ENCODE assay signal across 21 mouse cellular contexts in the genomic region with DNA sequence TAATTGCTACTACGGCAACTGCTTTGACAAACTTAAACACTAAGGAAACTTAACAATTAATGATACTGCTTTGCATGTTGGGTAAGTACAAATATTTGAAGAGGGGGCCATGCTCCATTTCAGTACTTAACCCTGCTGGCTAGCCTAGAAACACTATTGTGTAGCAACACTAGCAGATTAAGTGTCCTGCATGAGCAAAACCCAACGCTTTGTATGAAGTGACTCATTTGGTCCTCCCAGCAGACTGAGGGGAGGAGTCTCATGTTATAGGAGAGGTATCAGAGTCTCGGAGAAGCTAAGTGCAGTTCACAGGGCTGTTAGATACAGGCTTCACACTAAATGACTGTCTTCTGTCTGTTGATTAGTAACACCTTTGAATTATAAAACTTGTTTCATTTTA. TPM values are rescaled to one million over a fixed set of nuclear protein-coding genes. Genes with fewer than 3 reads are reported as not detected.
DNase-seq lines count a peak whose midpoint lies in the region; ATAC-seq and TF ChIP-seq lines count a peak whose summit lies in the region.
"Had no signal": no experiment of that assay in that cellular context is flagged by ENCODE, and none has a peak within 500 bp of the region (broad histone marks: within the 10 kb centered on the region; RNA-seq: fewer than 3 reads in every experiment).

No protein-coding gene starts in this region.

- peak; percentile 56; the same call in 1 of the 2 replicates for ATAC-seq in lung, embryonic 16.5 days (ENCODE audit: low read depth)
- peak; percentile 83 for ATAC-seq in stomach, embryonic 15.5 days (ENCODE audit: insufficient read depth, low FRiP score, low read depth)
- no peak for ATAC-seq in hindbrain, embryonic 13.5 days (ENCODE audit: low FRiP score)
- ATAC-seq: forebrain, embryonic 13.5 days; midbrain, embryonic 15.5 days had no signal

- no peak for TF ChIP-seq EP300 in CH12.LX (IDR thresholded peaks at IDR 0.05; ENCODE audit: low read length)

- H3K9ac ChIP-seq in lung, embryonic 16.5 days (ENCODE audit: low read length) = no peak overlapping the region
- H3K9ac ChIP-seq in CH12.LX (ENCODE audit: insufficient read depth, low read depth) = no peak overlapping the region
- no peak overlapping the region for H3K9ac ChIP-seq in stomach, embryonic 15.5 days
- no peak overlapping the region for H3K9ac ChIP-seq in hindbrain, embryonic 13.5 days
- H3K9ac ChIP-seq: embryonic facial prominence, embryonic 12.5 days; forebrain, embryonic 13.5 days; kidney, embryonic 15.5 days; limb, embryonic 13.5 days; liver, embryonic 14.5 days; midbrain, embryonic 15.5 days; neural tube, embryonic 15.5 days had no signal

- WGBS in lung, embryonic 16.5 days = 51% methylated on average over 3 of the region's 3 CpGs
- WGBS in lung, adult 2 months = 52% methylated on average over 3 of the region's 3 CpGs
- 54% methylated on average over 3 of the region's 3 CpGs for WGBS in stomach, embryonic 15.5 days
- 77% methylated on average over 3 of the region's 3 CpGs for WGBS in hindbrain, embryonic 13.5 days

- no peak for TF ChIP-seq RAD21 in CH12.LX (IDR thresholded peaks at IDR 0.05; ENCODE audit: low read depth, low read length)

- peaks cover 4% of the 10 kb centered on the region for H3K4me1 ChIP-seq in lung, embryonic 16.5 days (replicated peaks; ENCODE audit: control insufficient read depth, insufficient read depth, low read length)
- peaks cover 20% of the 10 kb centered on the region for H3K4me1 ChIP-seq in lung, adult 2 months (ENCODE audit: control insufficient read depth, insufficient read depth, low read length)
- H3K4me1 ChIP-seq in CH12.LX (ENCODE audit: control insufficient read depth in 1 of 2, insufficient read depth in 2 of 2) = peaks cover 12 to 34% of the 10 kb centered on the region in 2 experiments
- no peaks in the 10 kb centered on the region for H3K4me1 ChIP-seq in stomach, embryonic 15.5 days
- H3K4me1 ChIP-seq in hindbrain, embryonic 13.5 days (replicated peaks) = no peaks in the 10 kb centered on the region
- H3K4me1 ChIP-seq: midbrain, embryonic 15.5 days; neural tube, embryonic 15.5 days had no signal

- no peak overlapping the region for H3K4me2 ChIP-seq in lung, embryonic 16.5 days (ENCODE audit: low read depth, low read length)
- no peak overlapping the region for H3K4me2 ChIP-seq in CH12.LX (ENCODE audit: insufficient read depth, low read depth, poor library complexity, severe bottlenecking)
- no peak overlapping the region for H3K4me2 ChIP-seq in stomach, embryonic 15.5 days
- no peak overlapping the region for H3K4me2 ChIP-seq in hindbrain, embryonic 13.5 days
- H3K4me2 ChIP-seq: embryonic facial prominence, embryonic 12.5 days; forebrain, embryonic 13.5 days; kidney, embryonic 15.5 days; limb, embryonic 13.5 days; midbrain, embryonic 15.5 days; neural tube, embryonic 15.5 days had no signal

- TF ChIP-seq POLR2A in lung, adult 2 months (IDR thresholded peaks at IDR 0.05; ENCODE audit: borderline replicate concordance, extremely low read depth, low read depth, low read length) = no peak
- TF ChIP-seq POLR2A in CH12.LX (IDR thresholded peaks at IDR 0.05; ENCODE audit: low read depth, low read length) = no peak

- DNase-seq in lung, adult 2 months = no peak
- DNase-seq in CH12.LX (ENCODE audit: extremely low read depth) = peak; percentile 38
- DNase-seq in induced T-regulatory cell, adult 2 months (ENCODE audit: low read depth) = peak; percentile 38
- no peak for DNase-seq in right cerebral cortex, postnatal 10 days (ENCODE audit: low spot score in 2 of 2)
- no peak for DNase-seq in kidney, postnatal 4 days
- DNase-seq: adrenal gland, adult 8-10 months; cerebellum, adult 9-11 months; gastrocnemius, postnatal 25 days; thymus, postnatal 25 days had no signal

- no peak overlapping the region for H3K4me3 ChIP-seq in lung, embryonic 16.5 days (ENCODE audit: low read length)
- H3K4me3 ChIP-seq in lung, adult 2 months (replicated peaks; ENCODE audit: extremely low read depth, low read depth, low read length) = no peak overlapping the region
- no peak overlapping the region for H3K4me3 ChIP-seq in CH12.LX (replicated peaks in 1 of 3; ENCODE audit: low read depth in 2 of 3, low read length in 2 of 3, poor library complexity in 1 of 3)
- H3K4me3 ChIP-seq in stomach, embryonic 15.5 days (replicated peaks) = no peak overlapping the region
- no peak overlapping the region for H3K4me3 ChIP-seq in hindbrain, embryonic 13.5 days
- H3K4me3 ChIP-seq: embryonic facial prominence, embryonic 12.5 days; erythroblast, embryonic 14.5 days; forebrain, embryonic 13.5 days; kidney, embryonic 15.5 days; limb, embryonic 13.5 days; midbrain, embryonic 15.5 days; myocyte; neural tube, embryonic 15.5 days had no signal

- H3K27me3 ChIP-seq in lung, embryonic 16.5 days (ENCODE audit: control insufficient read depth, insufficient read depth, low read depth, low read length) = no peaks in the 10 kb centered on the region
- no peaks in the 10 kb centered on the region for H3K27me3 ChIP-seq in CH12.LX (replicated peaks)
- H3K27me3 ChIP-seq in stomach, embryonic 15.5 days (replicated peaks) = no peaks in the 10 kb centered on the region
- no peaks in the 10 kb centered on the region for H3K27me3 ChIP-seq in hindbrain, embryonic 13.5 days
- H3K27me3 ChIP-seq: embryonic facial prominence, embryonic 12.5 days; forebrain, embryonic 13.5 days; kidney, embryonic 15.5 days; limb, embryonic 13.5 days; midbrain, embryonic 15.5 days; neural tube, embryonic 15.5 days had no signal

- H3K36me3 ChIP-seq in lung, embryonic 16.5 days (ENCODE audit: control insufficient read depth, insufficient read depth, low read length) = no peaks in the 10 kb centered on the region
- peaks cover 0 to 7% of the 10 kb centered on the region in 2 experiments for H3K36me3 ChIP-seq in CH12.LX (replicated peaks in 1 of 2; ENCODE audit: control insufficient read depth in 1 of 2, insufficient read depth in 1 of 2, low read length in 1 of 2)
- H3K36me3 ChIP-seq in stomach, embryonic 15.5 days = no peaks in the 10 kb centered on the region
- no peaks in the 10 kb centered on the region for H3K36me3 ChIP-seq in hindbrain, embryonic 13.5 days
- H3K36me3 ChIP-seq: embryonic facial prominence, embryonic 12.5 days; kidney, embryonic 15.5 days; limb, embryonic 13.5 days; midbrain, embryonic 15.5 days; neural tube, embryonic 15.5 days had no signal

- TF ChIP-seq CTCF in lung, adult 2 months (IDR thresholded peaks at IDR 0.05; ENCODE audit: insufficient read depth, low read length) = no peak
- TF ChIP-seq CTCF in CH12.LX (conservative IDR thresholded peaks at IDR 0.05 in 1 of 2, IDR thresholded peaks at IDR 0.05 in 1 of 2; ENCODE audit: low read depth in 2 of 2, low read length in 2 of 2) = no peak

- H3K27ac ChIP-seq in lung, embryonic 16.5 days (ENCODE audit: low read length) = no peak overlapping the region
- H3K27ac ChIP-seq in CH12.LX (ENCODE audit: insufficient read depth, low read depth) = no peak overlapping the region
- peak overlapping the region; percentile 11; the same call in 1 of the 2 replicates for H3K27ac ChIP-seq in stomach, embryonic 15.5 days
- H3K27ac ChIP-seq in hindbrain, embryonic 13.5 days = no peak overlapping the region
- H3K27ac ChIP-seq: embryonic facial prominence, embryonic 12.5 days; forebrain, embryonic 13.5 days; kidney, embryonic 15.5 days; limb, embryonic 13.5 days; liver, embryonic 14.5 days; midbrain, embryonic 15.5 days; neural tube, embryonic 15.5 days had no signal

- in situ Hi-C loops in CH12.LX (cut with MboI; ENCODE audit: low pct_ligation_motif_present, low pct_unique_long_range_greater_than_20kb, low sequenced_read_pairs) = no loop called here

- peaks cover under 1% of the 10 kb centered on the region; the same call in 1 of the 2 replicates for H3K79me2 ChIP-seq in CH12.LX (replicated peaks; ENCODE audit: control insufficient read depth, extremely low read depth, insufficient read depth, poor library complexity, severe bottlenecking)

- H3K9me3 ChIP-seq in lung, embryonic 16.5 days (ENCODE audit: control insufficient read depth, low read length) = no peaks in the 10 kb centered on the region
- H3K9me3 ChIP-seq in CH12.LX (replicated peaks; ENCODE audit: low read length) = no peaks in the 10 kb centered on the region
- H3K9me3 ChIP-seq in stomach, embryonic 15.5 days = no peaks in the 10 kb centered on the region
- H3K9me3 ChIP-seq in hindbrain, embryonic 13.5 days = no peaks in the 10 kb centered on the region
- H3K9me3 ChIP-seq: embryonic facial prominence, embryonic 12.5 days; forebrain, embryonic 13.5 days; kidney, embryonic 15.5 days; limb, embryonic 13.5 days; midbrain, embryonic 15.5 days; neural tube, embryonic 15.5 days had no signal

- dilution Hi-C loops in CH12.LX (cut with MboI; ENCODE audit: extremely low pct_ligation_motif_present, extremely low pct_unique_long_range_greater_than_20kb, low sequenced_read_pairs) = no loop called here

TF ChIP-seq in CH12.LX, 34 proteins besides CTCF, POLR2A, EP300 and RAD21:
- TF ChIP-seq USF2 (conservative IDR thresholded peaks at IDR 0.05; ENCODE audit: low read depth, low read length) (no peak), ZKSCAN1 (IDR thresholded peaks at IDR 0.05; ENCODE audit: borderline replicate concordance, low read depth, low read length) (no peak), POLR2AphosphoS2 (IDR thresholded peaks at IDR 0.05; ENCODE audit: low read depth, low read length) (no peak), ZMIZ1 (IDR thresholded peaks at IDR 0.05; ENCODE audit: low read depth, low read length) (no peak), PAX5 (IDR thresholded peaks at IDR 0.05; ENCODE audit: low read length) (no peak), E2F4 (IDR thresholded peaks at IDR 0.05; ENCODE audit: insufficient replicate concordance, low read depth, low read length) (no peak), MAX (IDR thresholded peaks at IDR 0.05; ENCODE audit: low read length) (no peak)

RNA-seq across cellular contexts. Expression of gene Stim2, which starts 26.3 kb away (rescaled TPM):
- 15.6 and 20.7 TPM in 2 replicates for polyA plus RNA-seq in lung, embryonic 16.5 days (2015; fragmentation: Nextera tagmentation; extraction: Ambion mirVana)
- 34.2 and 38.7 TPM in 2 replicates for polyA plus RNA-seq in lung, adult 2 months (2012; rRNA removed)
- total RNA-seq in CH12.LX (2012; rRNA removed) = 12.3 and 16.8 TPM in 2 replicates
- 21.5 and 22.8 TPM in 2 replicates for total RNA-seq in CH12.LX (2014; rRNA removed)
- polyA plus RNA-seq in CH12.LX (2012; ENCODE audit: insufficient read length, low read depth) = 12.3 and 18.2 TPM in 2 replicates
- polyA plus RNA-seq in stomach, embryonic 15.5 days (2015; fragmentation: Nextera tagmentation; extraction: Ambion mirVana) = 17.9 and 19.2 TPM in 2 replicates
- polyA plus RNA-seq in hindbrain, embryonic 13.5 days (2015; fragmentation: Nextera tagmentation; extraction: Ambion mirVana) = 24.1 and 25.8 TPM in 2 replicates

Comparison
In these comparisons a context has a peak if more than half of its experiments do, and no peak if none do; other contexts are left out.
1. DNase-seq: peak in CH12.LX (single experiment) and induced T-regulatory cell, adult 2 months (single experiment); none in lung, adult 2 months (single experiment), right cerebral cortex, postnatal 10 days (0 of 2) and kidney, postnatal 4 days (0 of 2).